Mouse (Mus musculus) MN1 (cell line): Measurements from ENCODE around the gene Per3.

Experiments used
- DNase-seq: peaks from one replicate; pipeline ENCODE4 v3.0.0-alpha.2; 2016; ENCODE audit warnings: low spot score

Per3 gene

GRCm38 (mm10) chr4:151044037-151044943 is at the start of gene Per3:
Gene Per3, minus strand, starts transcription at chr4:151044665.
- DNase-seq: peak; percentile 96

GRCm38 (mm10) chr4:151089270-151089669 is 44.8 kb upstream of the Per3 start, which contains the start of gene Gm13090:
Gene Gm13090, plus strand, starts transcription at chr4:151089570.
- no peak for DNase-seq

GRCm38 (mm10) chr4:151088819-151089218 is 44.4 kb upstream of the Per3 start:
- no peak for DNase-seq

- no peak for DNase-seq
Measured at GRCm38 (mm10) chr4:151087358-151087757, 42.9 kb upstream of the Per3 start.

GRCm38 (mm10) chr4:151083027-151083426 is 38.6 kb upstream of the Per3 start:
- DNase-seq: no peak

- no peak for DNase-seq
Measured at GRCm38 (mm10) chr4:151081977-151082376, 37.5 kb upstream of the Per3 start.

- no peak for DNase-seq
Measured at GRCm38 (mm10) chr4:151081355-151081754, 36.9 kb upstream of the Per3 start.

- no peak for DNase-seq
Measured at GRCm38 (mm10) chr4:151074817-151075216, 30.4 kb upstream of the Per3 start.

- peak; percentile 88 for DNase-seq
Measured at GRCm38 (mm10) chr4:151073108-151073744, 28.8 kb upstream of the Per3 start.

GRCm38 (mm10) chr4:151070962-151071361 is 26.5 kb upstream of the Per3 start:
- DNase-seq: no peak

GRCm38 (mm10) chr4:151068751-151069150 is 24.3 kb upstream of the Per3 start:
- no peak for DNase-seq

- no peak for DNase-seq
Measured at GRCm38 (mm10) chr4:151059566-151059965, 15.1 kb upstream of the Per3 start.

- DNase-seq: no peak
Measured at GRCm38 (mm10) chr4:151058634-151059033, 14.2 kb upstream of the Per3 start.

GRCm38 (mm10) chr4:151057347-151058321 is 13.2 kb upstream of the Per3 start, which contains the start of gene Vamp3:
Gene Vamp3, minus strand, starts transcription at chr4:151057963.
- peak; percentile 99 for DNase-seq

- no peak for DNase-seq
Measured at GRCm38 (mm10) chr4:151051162-151051561, 6.7 kb upstream of the Per3 start.

- DNase-seq: no peak
Measured at GRCm38 (mm10) chr4:151046524-151046923, 2.1 kb upstream of the Per3 start.

- DNase-seq: no peak
Measured at GRCm38 (mm10) chr4:151044944-151045570, 592 bp upstream of the Per3 start.

GRCm38 (mm10) chr4:151043281-151043680 is 1.2 kb downstream of the Per3 start:
- DNase-seq: no peak

GRCm38 (mm10) chr4:151041506-151041905 is 3.0 kb downstream of the Per3 start:
- no peak for DNase-seq

GRCm38 (mm10) chr4:151037800-151038199 is 6.7 kb downstream of the Per3 start:
- DNase-seq: no peak

GRCm38 (mm10) chr4:151036521-151036920 is 7.9 kb downstream of the Per3 start:
- no peak for DNase-seq
